Mouse (Mus musculus) stomach, embryonic 14.5 days (tissue): ENCODE results near the gene Gm17334. TPM values are rescaled to one million over a fixed set of nuclear protein-coding genes. Genes with fewer than 3 reads are reported as not detected.
"Not testable (repeated sequence)": the region's sequence is repeated elsewhere in the genome, so short reads cannot be mapped to it uniquely, and the experiment has no call there.

ENCODE experiments used
- ATAC-seq: fragments of 200-750 bp; cut with Nextera tagmentation; 2 replicates; pipeline ENCODE4 v1.8.0; 2017; ENCODE audit warnings: low read depth, moderate TSS enrichment; ENCODE audit not compliant: insufficient number of reproducible peaks, insufficient read depth, low FRiP score
- H3K27ac ChIP-seq: fragments of 300-500 bp; sonication (generic); 2 replicates; pipeline ENCODE4 v1.5.1; 2014; ENCODE audit warnings: mild to moderate bottlenecking, low read length, moderate library complexity, mixed read lengths
- H3K27me3 ChIP-seq: fragments of 300-500 bp; sonication (generic); 2 replicates; pipeline ENCODE4 v1.6.1; 2014; ENCODE audit warnings: low read length, control low read depth, mixed read lengths; ENCODE audit not compliant: control insufficient read depth, insufficient read depth
- H3K36me3 ChIP-seq: fragments of 300-500 bp; sonication (generic); 2 replicates; pipeline ENCODE4 v1.6.1; 2014; ENCODE audit warnings: mild to moderate bottlenecking, control low read depth, low read length, moderate library complexity, mixed read lengths; ENCODE audit not compliant: control insufficient read depth, insufficient read depth
- H3K4me1 ChIP-seq: fragments of 300-500 bp; sonication (generic); 2 replicates; pipeline ENCODE4 v1.6.1; 2014; ENCODE audit warnings: low read length, control low read depth, mixed read lengths; ENCODE audit not compliant: control insufficient read depth, insufficient read depth
- H3K4me2 ChIP-seq: fragments of 300-500 bp; sonication (generic); replicated peaks from 2 replicates; pipeline ENCODE4 v1.6.1; 2014; ENCODE audit warnings: low read depth, low read length, control low read depth
- H3K4me3 ChIP-seq: fragments of 300-500 bp; sonication (generic); 2 replicates; pipeline ENCODE4 v1.5.1; 2014; ENCODE audit warnings: low read depth, low read length, control low read depth
- H3K9ac ChIP-seq: fragments of 300-500 bp; sonication (generic); replicated peaks from 2 replicates; pipeline ENCODE4 v1.6.1; 2014; ENCODE audit warnings: low read depth, mild to moderate bottlenecking, control low read depth, low read length, moderate library complexity, mixed read lengths
- H3K9me3 ChIP-seq: fragments of 300-500 bp; sonication (generic); 2 replicates; pipeline ENCODE4 v1.6.1; 2016; ENCODE audit warnings: low read depth, low read length, control low read depth; ENCODE audit not compliant: control insufficient read depth
- WGBS: fragments of 180-500 bp; shearing (Covaris S2); extraction: QIAGEN DNeasy Blood & Tissue Kit; methylation state at CpG from one replicate; pipeline ENCODE4 v1.1.7; 2014; 5-methylcytosine and 5-hydroxymethylcytosine counted together
- polyA plus RNA-seq: library from polyadenylated mRNA; unstranded; fragments of >200 nt; fragmentation: Nextera tagmentation; extraction: Ambion mirVana; gene quantifications from 2 replicates; pipeline ENCODE4 v1.2.1, GENCODE M21; 2014

Gm17334 gene
- polyA plus RNA-seq, 1 experiment from 2014 or later: 0.46 TPM

GRCm38 (mm10) chr11:53762827-53763495, 10.0 kb downstream of the Gm17334 start:
- Histone ChIP-seq H3K4me3 (peak overlapping the region; percentile 31), H3K9me3 (no peaks in the 10 kb centered on the region), H3K4me1 (peaks cover 54% of the 10 kb centered on the region; the same call in 1 of the 2 replicates), H3K4me2 (peak overlapping the region; percentile 51), H3K27ac (peak overlapping the region; percentile 95), H3K36me3 (no peaks in the 10 kb centered on the region), H3K27me3 (no peaks in the 10 kb centered on the region), H3K9ac (peak overlapping the region; percentile 26; the same call in 1 of the 2 replicates)
- WGBS: 5% methylated on average over 23 of the region's 23 CpGs
- peak; percentile 25 for ATAC-seq

GRCm38 (mm10) chr11:53762426-53762825, 10.6 kb downstream of the Gm17334 start:
- Histone ChIP-seq H3K4me2 (peak overlapping the region; percentile 51), H3K4me1 (peaks cover 54% of the 10 kb centered on the region; the same call in 1 of the 2 replicates), H3K27me3 (no peaks in the 10 kb centered on the region), H3K27ac (peak overlapping the region; percentile 95), H3K9me3 (no peaks in the 10 kb centered on the region), H3K36me3 (no peaks in the 10 kb centered on the region), H3K4me3 (peak overlapping the region; percentile 31; the same call in 1 of the 2 replicates), H3K9ac (0 out of 2 replicates have a peak overlapping the region, but pooled peaks have one; percentile 26)
- ATAC-seq: no peak
- WGBS: 58% methylated on average over 2 of the region's 2 CpGs

- Histone ChIP-seq H3K9me3 (no peaks in the 10 kb centered on the region), H3K27me3 (no peaks in the 10 kb centered on the region), H3K9ac (no peak overlapping the region), H3K36me3 (no peaks in the 10 kb centered on the region), H3K4me1 (peaks cover 54% of the 10 kb centered on the region; the same call in 1 of the 2 replicates), H3K4me3 (no peak overlapping the region), H3K4me2 (0 out of 2 replicates have a peak overlapping the region, but pooled peaks have one; percentile 1), H3K27ac (peak overlapping the region; percentile 95)
- ATAC-seq: 0 out of 2 replicates have a peak, but pooled peaks have one; percentile 15
- 35% methylated on average over 2 of the region's 2 CpGs for WGBS
These were observed 11.2 kb downstream of the Gm17334 start for GRCm38 (mm10) chr11:53761822-53762221.

GRCm38 (mm10) chr11:53761284-53761683, 11.7 kb downstream of the Gm17334 start:
- no peak overlapping the region for H3K9ac ChIP-seq
- no peaks in the 10 kb centered on the region for H3K9me3 ChIP-seq
- no peak for ATAC-seq
- H3K27ac ChIP-seq: peak overlapping the region; percentile 95; the same call in 1 of the 2 replicates
- no peak overlapping the region for H3K4me2 ChIP-seq
- WGBS: 77% methylated on average over 5 of the region's 5 CpGs
- peaks cover 54% of the 10 kb centered on the region; the same call in 1 of the 2 replicates for H3K4me1 ChIP-seq
- no peaks in the 10 kb centered on the region for H3K36me3 ChIP-seq
- H3K4me3 ChIP-seq: no peak overlapping the region
- no peaks in the 10 kb centered on the region for H3K27me3 ChIP-seq

- H3K4me1 ChIP-seq: peaks cover 54% of the 10 kb centered on the region; the same call in 1 of the 2 replicates
- no peak for ATAC-seq
- no peak overlapping the region for H3K4me2 ChIP-seq
- no peak overlapping the region for H3K4me3 ChIP-seq
- no peak overlapping the region for H3K9ac ChIP-seq
- no peaks in the 10 kb centered on the region for H3K36me3 ChIP-seq
- WGBS: 19% methylated on average over 22 of the region's 22 CpGs
- H3K9me3 ChIP-seq: no peaks in the 10 kb centered on the region
- H3K27ac ChIP-seq: peak overlapping the region; percentile 3; the same call in 1 of the 2 replicates
- no peaks in the 10 kb centered on the region for H3K27me3 ChIP-seq
These were observed 13.2 kb downstream of the Gm17334 start for GRCm38 (mm10) chr11:53759545-53760406.

- no peak overlapping the region for H3K4me2 ChIP-seq
- 43% methylated on average over 6 of the region's 6 CpGs for WGBS
- H3K9ac ChIP-seq: no peak overlapping the region
- peaks cover 45% of the 10 kb centered on the region; the same call in 1 of the 2 replicates for H3K4me1 ChIP-seq
- no peaks in the 10 kb centered on the region for H3K27me3 ChIP-seq
- peak overlapping the region; percentile 3; the same call in 1 of the 2 replicates for H3K27ac ChIP-seq
- H3K36me3 ChIP-seq: no peaks in the 10 kb centered on the region
- ATAC-seq: no peak
- no peak overlapping the region for H3K4me3 ChIP-seq
- no peaks in the 10 kb centered on the region for H3K9me3 ChIP-seq
These were observed 14.1 kb downstream of the Gm17334 start for GRCm38 (mm10) chr11:53758791-53759351.

GRCm38 (mm10) chr11:53758033-53758432, 15.0 kb downstream of the Gm17334 start:
- not testable (repeated sequence) for H3K9me3 ChIP-seq, H3K27me3 ChIP-seq, H3K36me3 ChIP-seq, H3K9ac ChIP-seq, H3K4me2 ChIP-seq, H3K4me3 ChIP-seq, H3K27ac ChIP-seq, ATAC-seq
- WGBS: 76% methylated on average over 9 of the region's 9 CpGs
- peaks cover 38% of the 10 kb centered on the region; the same call in 1 of the 2 replicates for H3K4me1 ChIP-seq

- Histone ChIP-seq H3K27me3 (no peaks in the 10 kb centered on the region), H3K27ac (no peak overlapping the region), H3K4me3 (no peak overlapping the region), H3K36me3 (no peaks in the 10 kb centered on the region), H3K4me2 (no peak overlapping the region), H3K9me3 (no peaks in the 10 kb centered on the region), H3K9ac (no peak overlapping the region), H3K4me1 (peaks cover 34% of the 10 kb centered on the region; the same call in 1 of the 2 replicates)
- ATAC-seq: no peak
- 83% methylated on average over 4 of the region's 4 CpGs for WGBS
These were observed 15.4 kb downstream of the Gm17334 start for GRCm38 (mm10) chr11:53757612-53758011.
